Mouse (Mus musculus): ENCODE data around the gene Sdk1. TPM values are rescaled to one million over a fixed set of nuclear protein-coding genes. Genes with fewer than 3 reads are reported as not detected.

The Sdk1 gene
- total and polyA plus RNA-seq, 2 experiments from 2014 or later: 1.5 to 13.6 TPM

DNA sequence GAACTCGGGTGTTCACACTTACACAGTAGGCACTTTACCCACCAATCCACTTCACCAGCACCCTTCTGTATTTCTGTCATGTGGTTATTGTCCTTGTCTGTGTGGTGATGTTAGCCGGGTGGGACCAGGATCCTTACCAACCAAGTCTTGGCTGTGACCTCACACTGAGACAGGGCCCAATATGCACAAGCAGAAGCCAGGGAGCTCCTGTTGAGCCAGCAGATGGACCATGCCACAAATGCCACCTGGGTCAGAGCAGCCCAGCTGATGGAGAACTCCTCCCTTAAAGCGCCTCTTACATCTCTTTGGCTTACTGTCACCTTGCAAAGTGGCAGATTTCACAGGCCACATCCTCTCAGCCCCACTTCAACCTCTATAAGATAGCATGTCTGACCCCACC lies 830.0 kb downstream of the Sdk1 start:
- no peaks in the 10 kb centered on the region for H3K9me3 ChIP-seq (ENCODE audit: low read length)
- WGBS: 96% methylated on average over 3 of the region's 3 CpGs
- peaks cover 10% of the 10 kb centered on the region; the same call in 1 of the 2 replicates for H3K4me1 ChIP-seq (ENCODE audit: insufficient read depth)
- H3K27ac ChIP-seq (ENCODE audit: low read depth, low read length): no peak overlapping the region
- no peaks in the 10 kb centered on the region for H3K36me3 ChIP-seq (ENCODE audit: insufficient read depth)
- ATAC-seq (no peak), DNase-seq (no peak)
- TF ChIP-seq CTCF (IDR thresholded peaks at IDR 0.05; ENCODE audit: low read depth): no peak
- H3K4me2 ChIP-seq (ENCODE audit: low read depth): no peak overlapping the region
- H3K9ac ChIP-seq: no peak overlapping the region
- H3K27me3 ChIP-seq (ENCODE audit: insufficient read depth, low read length): no peaks in the 10 kb centered on the region
- H3K4me3 ChIP-seq (ENCODE audit: low read depth, low read length): no peak overlapping the region

DNA sequence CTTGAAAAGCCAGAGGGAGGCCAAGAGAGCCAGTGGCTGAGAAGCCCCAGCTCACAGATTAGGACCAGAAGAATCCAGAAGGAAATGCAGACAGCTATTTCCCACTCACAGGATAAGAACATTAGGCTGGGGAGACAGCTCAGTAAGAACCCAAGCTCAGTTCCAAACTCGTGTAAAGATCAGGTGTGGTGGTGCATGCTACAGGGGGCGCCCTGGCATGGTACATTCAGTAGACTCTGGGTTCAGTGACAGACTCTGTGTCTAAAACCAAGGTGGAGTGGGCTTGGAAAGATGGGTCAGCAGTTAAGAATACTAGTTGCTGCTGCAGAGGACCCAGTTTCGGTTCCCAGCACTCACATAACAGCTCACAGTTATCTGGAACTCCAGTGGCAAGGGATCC lies 832.6 kb downstream of the Sdk1 start:
- H3K9me3 ChIP-seq (ENCODE audit: low read length): no peaks in the 10 kb centered on the region
- TF ChIP-seq CTCF (IDR thresholded peaks at IDR 0.05; ENCODE audit: low read depth): no peak
- no peak overlapping the region for H3K4me2 ChIP-seq (ENCODE audit: low read depth)
- H3K36me3 ChIP-seq (ENCODE audit: insufficient read depth): no peaks in the 10 kb centered on the region
- no peak overlapping the region for H3K9ac ChIP-seq
- peak overlapping the region; percentile 74; the same call in 1 of the 2 replicates for H3K27ac ChIP-seq (ENCODE audit: low read depth, low read length)
- ATAC-seq (no peak), DNase-seq (no peak)
- peaks cover 10% of the 10 kb centered on the region; the same call in 1 of the 2 replicates for H3K4me1 ChIP-seq (ENCODE audit: insufficient read depth)
- H3K27me3 ChIP-seq (ENCODE audit: insufficient read depth, low read length): no peaks in the 10 kb centered on the region
- H3K4me3 ChIP-seq (ENCODE audit: low read depth, low read length): no peak overlapping the region
- 94% methylated on average over 3 of the region's 3 CpGs for WGBS

DNA sequence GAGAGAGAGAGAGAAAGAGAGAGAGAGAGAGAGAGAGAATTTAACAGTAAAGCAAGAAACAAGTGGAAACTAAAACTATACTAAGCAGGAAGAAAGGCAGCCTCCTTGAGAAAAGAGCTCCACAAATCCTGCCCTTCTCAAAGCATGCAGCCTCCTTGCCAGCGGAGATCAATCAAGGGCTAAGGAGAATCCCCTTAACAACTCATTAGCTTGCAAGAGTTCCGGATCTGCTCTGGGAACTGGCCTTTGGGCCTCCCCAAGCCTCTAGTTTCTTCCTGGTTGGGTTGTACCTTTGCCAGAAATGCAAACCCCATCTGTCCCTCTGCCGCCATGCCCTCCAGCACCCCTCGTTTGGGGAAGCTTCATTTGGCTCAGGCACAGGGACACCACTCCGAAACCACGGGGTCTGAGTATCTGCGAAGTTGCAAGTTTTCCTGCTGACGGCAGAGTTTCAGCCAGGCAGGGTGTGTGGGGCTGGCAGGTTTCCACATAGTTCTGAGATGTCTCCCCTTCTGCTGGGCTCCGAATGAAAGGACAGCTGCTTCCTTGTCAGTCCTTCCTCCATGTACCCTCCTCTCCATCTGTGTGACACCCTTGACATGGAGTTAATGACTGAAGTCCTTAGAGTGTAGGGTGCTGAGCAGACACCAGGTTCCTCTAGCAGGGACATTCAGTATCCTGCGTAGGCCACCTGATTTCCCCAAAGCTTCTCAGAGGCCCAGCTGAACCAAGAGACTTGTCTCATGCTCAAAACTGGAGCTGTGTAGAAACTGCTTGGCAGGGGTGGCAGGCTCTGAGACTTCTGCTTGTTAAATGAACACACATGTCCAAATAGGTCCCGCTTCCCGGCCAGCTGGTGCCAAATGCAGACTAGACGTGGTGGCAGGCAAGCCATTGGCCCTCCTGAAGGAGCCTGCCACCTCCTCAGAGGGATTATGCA lies 833.5 kb downstream of the Sdk1 start:
- Histone ChIP-seq H3K27me3 (ENCODE audit: insufficient read depth, low read length) (no peaks in the 10 kb centered on the region), H3K36me3 (ENCODE audit: insufficient read depth) (no peaks in the 10 kb centered on the region), H3K9ac (0 out of 2 replicates have a peak overlapping the region, but pooled peaks have one; percentile 6), H3K27ac (ENCODE audit: low read depth, low read length) (peak overlapping the region; percentile 74), H3K9me3 (ENCODE audit: low read length) (no peaks in the 10 kb centered on the region), H3K4me1 (ENCODE audit: insufficient read depth) (peaks cover 10% of the 10 kb centered on the region; the same call in 1 of the 2 replicates), H3K4me2 (ENCODE audit: low read depth) (no peak overlapping the region), H3K4me3 (ENCODE audit: low read depth, low read length) (no peak overlapping the region)
- peak; percentile 84 for DNase-seq
- 18% methylated on average over 13 of the region's 13 CpGs for WGBS
- no peak for TF ChIP-seq CTCF (IDR thresholded peaks at IDR 0.05; ENCODE audit: low read depth)
- ATAC-seq: peak; percentile 88

DNA sequence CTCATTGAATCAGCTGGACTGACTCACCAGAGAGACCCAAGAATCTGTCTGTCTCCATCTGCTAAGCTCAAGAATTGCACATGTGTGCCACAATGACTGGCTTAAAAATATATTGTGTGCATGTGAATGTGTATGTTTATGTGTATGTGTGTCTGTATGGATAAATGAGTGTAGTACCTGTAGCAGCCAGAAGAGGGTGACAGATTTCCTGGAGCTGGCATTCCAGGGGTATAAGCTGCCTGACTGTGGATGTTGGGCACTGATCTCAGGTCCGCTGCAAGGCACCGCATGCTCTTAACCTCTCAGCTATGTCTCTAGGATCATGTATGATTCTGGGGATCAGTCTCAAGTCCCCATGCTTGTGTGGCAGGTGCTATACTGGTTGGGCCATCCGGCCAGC lies 839.4 kb downstream of the Sdk1 start:
- 99% methylated on average over 3 of the region's 3 CpGs for WGBS
- H3K36me3 ChIP-seq (ENCODE audit: insufficient read depth): no peaks in the 10 kb centered on the region
- no peak overlapping the region for H3K27ac ChIP-seq (ENCODE audit: low read depth, low read length)
- no peaks in the 10 kb centered on the region for H3K4me1 ChIP-seq (ENCODE audit: insufficient read depth)
- DNase-seq (no peak), ATAC-seq (no peak)
- no peaks in the 10 kb centered on the region for H3K9me3 ChIP-seq (ENCODE audit: low read length)
- peak; percentile 41; the same call in 1 of the 2 replicates for TF ChIP-seq CTCF (IDR thresholded peaks at IDR 0.05; ENCODE audit: low read depth)
- no peak overlapping the region for H3K9ac ChIP-seq
- H3K27me3 ChIP-seq (ENCODE audit: insufficient read depth, low read length): no peaks in the 10 kb centered on the region
- H3K4me2 ChIP-seq (ENCODE audit: low read depth): no peak overlapping the region
- H3K4me3 ChIP-seq (ENCODE audit: low read depth, low read length): no peak overlapping the region

DNA sequence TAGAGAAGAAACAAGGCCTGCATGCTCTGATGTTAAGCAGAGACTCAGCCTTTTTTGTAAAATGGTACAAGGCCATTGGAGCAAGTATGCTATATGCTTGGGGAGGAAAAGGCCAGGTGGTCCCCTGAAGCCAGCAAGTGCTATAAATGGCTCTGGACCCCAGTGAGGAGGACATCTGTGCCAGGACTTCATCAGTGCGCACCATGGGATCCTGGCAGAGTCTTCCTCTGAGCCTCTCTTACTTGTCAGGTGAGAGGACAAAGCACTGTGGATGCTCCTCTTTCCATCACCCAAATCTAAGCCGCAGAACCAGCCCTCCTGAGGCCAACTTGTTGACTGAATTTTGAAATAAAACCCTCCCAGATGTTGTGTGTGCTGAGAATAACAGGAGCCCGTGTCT lies 839.8 kb downstream of the Sdk1 start:
- no peak overlapping the region for H3K4me3 ChIP-seq (ENCODE audit: low read depth, low read length)
- no peaks in the 10 kb centered on the region for H3K4me1 ChIP-seq (ENCODE audit: insufficient read depth)
- 90% methylated on average over 3 of the region's 3 CpGs for WGBS
- no peak for TF ChIP-seq CTCF (IDR thresholded peaks at IDR 0.05; ENCODE audit: low read depth)
- no peak for DNase-seq
- H3K27me3 ChIP-seq (ENCODE audit: insufficient read depth, low read length): no peaks in the 10 kb centered on the region
- no peak overlapping the region for H3K9ac ChIP-seq
- no peaks in the 10 kb centered on the region for H3K36me3 ChIP-seq (ENCODE audit: insufficient read depth)
- H3K27ac ChIP-seq (ENCODE audit: low read depth, low read length): no peak overlapping the region
- no peaks in the 10 kb centered on the region for H3K9me3 ChIP-seq (ENCODE audit: low read length)
- ATAC-seq: no peak
- H3K4me2 ChIP-seq (ENCODE audit: low read depth): no peak overlapping the region

DNA sequence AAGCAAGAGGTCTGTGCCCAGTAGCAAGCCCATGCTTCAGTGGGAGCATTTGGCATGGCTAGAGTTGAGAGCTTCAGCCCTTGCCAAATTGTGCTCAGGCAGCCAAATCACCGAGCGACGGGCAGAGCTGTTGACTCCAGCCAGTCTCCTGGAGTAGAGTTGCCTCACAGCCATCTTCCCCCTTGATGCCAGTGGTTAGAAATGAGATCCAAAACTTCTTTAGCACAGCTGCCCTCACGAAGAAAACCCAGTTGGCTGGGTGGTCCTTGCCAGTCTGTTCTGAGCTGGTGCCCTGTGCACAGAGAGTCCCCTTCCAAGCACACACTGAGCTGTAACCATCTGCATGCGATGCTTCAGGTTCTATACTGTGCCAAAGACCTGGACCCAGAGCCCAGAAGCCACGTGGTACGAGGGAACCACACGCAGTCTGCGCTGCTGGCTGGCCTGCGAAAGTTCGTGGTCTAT lies 855.1 kb downstream of the Sdk1 start:
- Histone ChIP-seq H3K27ac (ENCODE audit: low read depth, low read length) (no peak overlapping the region), H3K36me3 (ENCODE audit: insufficient read depth) (no peaks in the 10 kb centered on the region), H3K9ac (no peak overlapping the region), H3K4me3 (ENCODE audit: low read depth, low read length) (no peak overlapping the region), H3K9me3 (ENCODE audit: low read length) (no peaks in the 10 kb centered on the region), H3K4me2 (ENCODE audit: low read depth) (no peak overlapping the region), H3K4me1 (ENCODE audit: insufficient read depth) (0 out of 2 replicates have a peak, but pooled peaks cover 2% of the 10 kb centered on the region), H3K27me3 (ENCODE audit: insufficient read depth, low read length) (no peaks in the 10 kb centered on the region)
- ATAC-seq (peak; percentile 88), DNase-seq (peak; percentile 43)
- WGBS: 70% methylated on average over 11 of the region's 11 CpGs
- no peak for TF ChIP-seq CTCF (IDR thresholded peaks at IDR 0.05; ENCODE audit: low read depth)

DNA sequence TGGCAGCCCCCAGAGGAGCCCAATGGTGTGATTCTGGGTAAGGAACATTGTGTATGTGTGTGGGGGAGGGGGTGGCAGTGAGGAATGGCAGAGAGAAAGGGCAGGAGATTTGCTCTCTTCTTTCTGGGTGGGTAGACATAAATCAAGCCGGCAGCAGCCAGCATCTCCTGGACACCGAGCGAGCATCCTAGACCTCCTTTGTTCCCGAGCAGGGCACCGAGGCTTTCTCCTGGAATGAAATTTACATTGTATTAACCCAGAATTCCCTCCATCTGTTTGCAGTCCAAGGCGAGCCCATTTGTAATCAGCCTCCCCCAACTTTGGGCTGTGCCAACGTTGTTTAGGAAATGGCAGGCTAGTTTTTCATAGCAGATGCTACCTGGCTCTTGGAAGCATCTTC lies 858.9 kb downstream of the Sdk1 start:
- ATAC-seq (no peak), DNase-seq (no peak)
- Histone ChIP-seq H3K27ac (ENCODE audit: low read depth, low read length) (no peak overlapping the region), H3K27me3 (ENCODE audit: insufficient read depth, low read length) (no peaks in the 10 kb centered on the region), H3K4me3 (ENCODE audit: low read depth, low read length) (no peak overlapping the region), H3K9me3 (ENCODE audit: low read length) (no peaks in the 10 kb centered on the region), H3K4me1 (ENCODE audit: insufficient read depth) (0 out of 2 replicates have a peak, but pooled peaks cover 2% of the 10 kb centered on the region), H3K36me3 (ENCODE audit: insufficient read depth) (no peaks in the 10 kb centered on the region), H3K4me2 (ENCODE audit: low read depth) (no peak overlapping the region), H3K9ac (no peak overlapping the region)
- 41% methylated on average over 7 of the region's 7 CpGs for WGBS
- no peak for TF ChIP-seq CTCF (IDR thresholded peaks at IDR 0.05; ENCODE audit: low read depth)

All from forebrain, postnatal 0 days (tissue).